13 mouse cellular contexts compared by ENCODE assay signal in the genomic region with DNA sequence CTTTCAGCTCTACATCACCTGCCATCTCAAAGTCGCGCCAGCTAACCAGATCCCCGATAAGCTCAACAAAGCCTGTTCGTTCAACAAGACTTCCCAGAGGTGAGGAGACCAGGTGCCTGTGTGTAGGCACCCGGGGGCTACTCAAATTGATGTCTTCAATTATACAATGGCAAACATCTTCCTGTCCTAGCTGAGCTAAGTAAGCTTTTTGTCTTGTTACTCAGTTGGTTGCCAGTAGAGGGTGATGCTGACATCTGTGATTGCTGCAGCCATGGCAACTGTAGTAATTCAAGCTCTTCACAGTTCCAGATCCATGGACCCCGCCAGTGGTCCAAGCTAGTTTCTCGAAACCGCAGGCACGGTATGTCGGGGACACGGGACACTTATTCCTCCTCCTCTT. TPM values are rescaled to one million over a fixed set of nuclear protein-coding genes. Genes with fewer than 3 reads are reported as not detected.
DNase-seq lines count a peak whose midpoint lies in the region; ATAC-seq and TF ChIP-seq lines count a peak whose summit lies in the region.
"Had no signal": no experiment of that assay in that cellular context is flagged by ENCODE, and none has a peak within 500 bp of the region (broad histone marks: within the 10 kb centered on the region; RNA-seq: fewer than 3 reads in every experiment).

No protein-coding gene starts in this region.

- H3K9me3 ChIP-seq in heart, postnatal 0 days (replicated peaks; ENCODE audit: control insufficient read depth, low read length) = no peaks in the 10 kb centered on the region
- no peaks in the 10 kb centered on the region for H3K9me3 ChIP-seq in MEL (replicated peaks; ENCODE audit: insufficient read depth, low read length)
- H3K9me3 ChIP-seq: embryonic facial prominence, embryonic 15.5 days; midbrain, embryonic 15.5 days had no signal

- no peak for TF ChIP-seq RAD21 in MEL (IDR thresholded peaks at IDR 0.05; ENCODE audit: low read depth, low read length)

- no peak for TF ChIP-seq POLR2A in MEL (IDR thresholded peaks at IDR 0.05; ENCODE audit: control insufficient read depth in 1 of 2, insufficient read depth in 1 of 2, low read depth in 1 of 2, low read length in 2 of 2, poor library complexity in 1 of 2)

- peak; percentile 41 for TF ChIP-seq CTCF in heart, postnatal 0 days (IDR thresholded peaks at IDR 0.05; ENCODE audit: low read depth)
- TF ChIP-seq CTCF in MEL (IDR thresholded peaks at IDR 0.05 in 2 of 3, conservative IDR thresholded peaks at IDR 0.05 in 1 of 3; ENCODE audit: control insufficient read depth in 1 of 3, insufficient read depth in 1 of 3, low read depth in 2 of 3, low read length in 3 of 3, poor library complexity in 1 of 3, severe bottlenecking in 1 of 3) = peak in 1 of 3 experiments; percentile 22; a peak in 1 of 6 replicates

- no peak overlapping the region for H3K27ac ChIP-seq in heart, postnatal 0 days (ENCODE audit: low read depth)
- no peak overlapping the region for H3K27ac ChIP-seq in MEL (ENCODE audit: control insufficient read depth, low read depth, low read length)
- H3K27ac ChIP-seq: embryonic facial prominence, embryonic 15.5 days; midbrain, embryonic 15.5 days had no signal

- H3K27me3 ChIP-seq in heart, postnatal 0 days (ENCODE audit: control insufficient read depth, insufficient read depth, low read length) = no peaks in the 10 kb centered on the region
- H3K27me3 ChIP-seq in MEL (ENCODE audit: control insufficient read depth in 1 of 2, insufficient read depth in 2 of 2, low read length in 2 of 2) = no peaks in the 10 kb centered on the region
- H3K27me3 ChIP-seq: embryonic facial prominence, embryonic 15.5 days; midbrain, embryonic 15.5 days had no signal

- no peak overlapping the region for H3K4me3 ChIP-seq in heart, postnatal 0 days (ENCODE audit: low read depth, low read length)
- H3K4me3 ChIP-seq in MEL (ENCODE audit: control insufficient read depth in 1 of 2, insufficient read depth in 1 of 2, low read depth in 2 of 2, low read length in 2 of 2) = no peak overlapping the region
- H3K4me3 ChIP-seq: embryonic facial prominence, embryonic 15.5 days; midbrain, embryonic 15.5 days had no signal

- 42% methylated on average over 11 of the region's 11 CpGs for WGBS in heart, postnatal 0 days

- no peaks in the 10 kb centered on the region for H3K4me1 ChIP-seq in heart, postnatal 0 days (ENCODE audit: control insufficient read depth, insufficient read depth)
- H3K4me1 ChIP-seq in MEL (ENCODE audit: control insufficient read depth in 1 of 2, insufficient read depth in 2 of 2, low read length in 2 of 2) = peaks cover 0 to 7% of the 10 kb centered on the region in 2 experiments; a peak in 2 of 4 replicates
- H3K4me1 ChIP-seq: midbrain, embryonic 15.5 days had no signal

- no peak overlapping the region for H3K4me2 ChIP-seq in heart, postnatal 0 days (ENCODE audit: low read depth, low read length)
- H3K4me2 ChIP-seq: embryonic facial prominence, embryonic 15.5 days; midbrain, embryonic 15.5 days had no signal

- no peak overlapping the region for H3K9ac ChIP-seq in heart, postnatal 0 days (replicated peaks; ENCODE audit: low read depth, low read length)
- no peak overlapping the region for H3K9ac ChIP-seq in MEL (ENCODE audit: control insufficient read depth, low read depth, low read length, poor library complexity, severe bottlenecking)
- H3K9ac ChIP-seq: embryonic facial prominence, embryonic 15.5 days; midbrain, embryonic 15.5 days had no signal

- ATAC-seq in heart, postnatal 0 days (ENCODE audit: insufficient read depth, low read depth) = 0 out of 2 replicates have a peak, but pooled peaks have one; percentile 53
- ATAC-seq in hematopoietic stem cell, adult 5-6 weeks (replicated peaks in 1 of 2; ENCODE audit: insufficient read depth in 1 of 2, low FRiP score in 2 of 2, low TSS enrichment in 1 of 2, low read depth in 1 of 2, poor library complexity in 2 of 2, severe bottlenecking in 2 of 2) = peak; percentile 44 to 52; a peak in 2 of 4 replicates
- ATAC-seq: midbrain, embryonic 15.5 days had no signal

- no peaks in the 10 kb centered on the region for H3K79me2 ChIP-seq in MEL (ENCODE audit: control insufficient read depth, insufficient read depth, low read length, poor library complexity)

- no peaks in the 10 kb centered on the region for H3K36me3 ChIP-seq in heart, postnatal 0 days (replicated peaks; ENCODE audit: control insufficient read depth, insufficient read depth, low read length)
- H3K36me3 ChIP-seq in MEL (ENCODE audit: control insufficient read depth in 1 of 2, insufficient read depth in 2 of 2, low read length in 2 of 2) = peaks cover 0 to 5% of the 10 kb centered on the region in 2 experiments; a peak in 2 of 4 replicates
- H3K36me3 ChIP-seq: embryonic facial prominence, embryonic 15.5 days; midbrain, embryonic 15.5 days had no signal

- intact Hi-C loops in heart, postnatal 36 days (cut with DNase I) = no loop called here

- no peak for TF ChIP-seq EP300 in heart, postnatal 0 days (IDR thresholded peaks at IDR 0.05; ENCODE audit: low read depth)
- TF ChIP-seq EP300 in MEL (IDR thresholded peaks at IDR 0.05; ENCODE audit: low read depth in 1 of 2, low read length in 2 of 2) = no peak

- peak; percentile 24 for DNase-seq in heart, postnatal 0 days (ENCODE audit: low spot score)
- no peak for DNase-seq in heart, postnatal 36 days
- peak; percentile 33 for DNase-seq in lung, postnatal 36 days
- DNase-seq in lung, postnatal 25 days (ENCODE audit: low spot score) = no peak
- peak; percentile 30 for DNase-seq in MEL (ENCODE audit: low read depth, low spot score)
- no peak for DNase-seq in spleen, postnatal 14 days (ENCODE audit: low spot score in 2 of 2)
- DNase-seq in kidney, adult 11 months = no peak

TF ChIP-seq in MEL, 35 proteins besides CTCF, POLR2A, EP300 and RAD21 (continues in another document):
- TF ChIP-seq MAX (IDR thresholded peaks at IDR 0.05; ENCODE audit: low read length) (no peak), TBP (IDR thresholded peaks at IDR 0.05; ENCODE audit: low read depth, low read length) (no peak), KAT2A (conservative IDR thresholded peaks at IDR 0.05; ENCODE audit: low read depth, low read length) (no peak), ELF1 (IDR thresholded peaks at IDR 0.05; ENCODE audit: low read depth, low read length) (no peak), TAL1 (IDR thresholded peaks at IDR 0.05; ENCODE audit: low read length) (no peak), USF2 (IDR thresholded peaks at IDR 0.05; ENCODE audit: borderline replicate concordance in 1 of 2, insufficient read depth in 1 of 2, low read depth in 1 of 2, low read length in 2 of 2) (no peak), E2F4 (IDR thresholded peaks at IDR 0.05; ENCODE audit: borderline replicate concordance, low read depth, low read length) (no peak), MYC (IDR thresholded peaks at IDR 0.05; ENCODE audit: low read depth, low read length) (no peak), HCFC1 (IDR thresholded peaks at IDR 0.05; ENCODE audit: low read depth, low read length) (no peak), ZMIZ1 (IDR thresholded peaks at IDR 0.05; ENCODE audit: low read depth, low read length) (no peak), POLR2AphosphoS2 (IDR thresholded peaks at IDR 0.05; ENCODE audit: low read length) (no peak), MYB (IDR thresholded peaks at IDR 0.05; ENCODE audit: low read depth, low read length) (no peak), NRF1 (IDR thresholded peaks at IDR 0.05; ENCODE audit: insufficient read depth, low read depth, low read length, poor library complexity, severe bottlenecking) (no peak)

RNA-seq across cellular contexts. Expression of a gene that starts 7.3 kb away (rescaled TPM):
- total RNA-seq in heart, postnatal 0 days (2014; rRNA removed; ENCODE audit: low replicate concordance) = not detected in 2 replicates
- 0.14 TPM in 1 of 2 replicates, not detected in the other for polyA plus RNA-seq in heart, postnatal 0 days (2015; fragmentation: Nextera tagmentation; extraction: Ambion mirVana)
- total RNA-seq in heart, postnatal 36 days (2021) = not detected
- total RNA-seq in MEL (2012; rRNA removed) = not detected in 2 replicates
- not detected for polyA plus RNA-seq in MEL (2012; ENCODE audit: insufficient read depth in 1 of 2, insufficient read length in 2 of 2, low read depth in 1 of 2, low replicate concordance in 2 of 2, missing spikeins in 1 of 2)
- total RNA-seq in hematopoietic stem cell, adult 5-6 weeks (2017) = not detected in 2 replicates
- total RNA-seq: left cerebral cortex, postnatal 36 days had no signal
- polyA plus RNA-seq: heart, embryonic 16.5 days; spleen, adult 2 months had no signal

RNA-seq across cellular contexts. Expression of a gene that starts 7.4 kb away (rescaled TPM):
- total RNA-seq in heart, postnatal 0 days (2014; rRNA removed; ENCODE audit: low replicate concordance) = 27.4 and 28.6 TPM in 2 replicates
- polyA plus RNA-seq in heart, postnatal 0 days (2015; fragmentation: Nextera tagmentation; extraction: Ambion mirVana) = 14.6 and 15.7 TPM in 2 replicates
- total RNA-seq in heart, postnatal 36 days (2021) = 1 to 10 TPM; 7.2 to 7.9 TPM
- total RNA-seq in MEL (2012; rRNA removed) = 11.4 and 11.9 TPM in 2 replicates
- polyA plus RNA-seq in MEL (2012; ENCODE audit: insufficient read depth in 1 of 2, insufficient read length in 2 of 2, low read depth in 1 of 2, low replicate concordance in 2 of 2, missing spikeins in 1 of 2) = 10 to 100 TPM in 1 of 2 experiments, not detected in 1; 17.2 TPM
- 3.4 and 4.4 TPM in 2 replicates for total RNA-seq in hematopoietic stem cell, adult 5-6 weeks (2017)

RNA-seq across cellular contexts. Expression of a gene that starts 12.9 kb away (rescaled TPM):
- 1.3 and 3.6 TPM in 2 replicates for total RNA-seq in heart, postnatal 0 days (2014; rRNA removed; ENCODE audit: low replicate concordance)
- polyA plus RNA-seq in heart, postnatal 0 days (2015; fragmentation: Nextera tagmentation; extraction: Ambion mirVana) = 0.55 and 0.56 TPM in 2 replicates
- total RNA-seq in heart, postnatal 36 days (2021) = under 1 TPM; 0.58 to 0.68 TPM
- total RNA-seq in MEL (2012; rRNA removed) = 0.95 and 1.1 TPM in 2 replicates
- 1 to 10 TPM in 1 of 2 experiments, not detected in 1; 2.1 TPM for polyA plus RNA-seq in MEL (2012; ENCODE audit: insufficient read depth in 1 of 2, insufficient read length in 2 of 2, low read depth in 1 of 2, low replicate concordance in 2 of 2, missing spikeins in 1 of 2)
- total RNA-seq in hematopoietic stem cell, adult 5-6 weeks (2017) = 3.4 and 3.8 TPM in 2 replicates

RNA-seq across cellular contexts. Expression of a gene that starts 51.0 kb away (rescaled TPM):
- 40.6 and 47.9 TPM in 2 replicates for total RNA-seq in heart, postnatal 0 days (2014; rRNA removed; ENCODE audit: low replicate concordance)
- 21.1 and 24.0 TPM in 2 replicates for polyA plus RNA-seq in heart, postnatal 0 days (2015; fragmentation: Nextera tagmentation; extraction: Ambion mirVana)
- total RNA-seq in heart, postnatal 36 days (2021) = 10 to 100 TPM; 17.9 to 28.6 TPM
- not detected in 2 replicates for total RNA-seq in MEL (2012; rRNA removed)
- not detected for polyA plus RNA-seq in MEL (2012; ENCODE audit: insufficient read depth in 1 of 2, insufficient read length in 2 of 2, low read depth in 1 of 2, low replicate concordance in 2 of 2, missing spikeins in 1 of 2)
- total RNA-seq in hematopoietic stem cell, adult 5-6 weeks (2017) = not detected in 2 replicates
- total RNA-seq: left cerebral cortex, postnatal 36 days had no signal
- polyA plus RNA-seq: midbrain, embryonic 15.5 days had no signal

RNA-seq across cellular contexts. Expression of a gene that starts 52.8 kb away (rescaled TPM):
- total RNA-seq in heart, postnatal 0 days (2014; rRNA removed; ENCODE audit: low replicate concordance) = 47.3 and 67.2 TPM in 2 replicates
- polyA plus RNA-seq in heart, postnatal 0 days (2015; fragmentation: Nextera tagmentation; extraction: Ambion mirVana) = 137 and 149 TPM in 2 replicates
- total RNA-seq in heart, postnatal 36 days (2021) = 100 to 1,000 TPM; 279 to 282 TPM
- 109 and 116 TPM in 2 replicates for total RNA-seq in MEL (2012; rRNA removed)
- 100 to 1,000 TPM; 268 to 295 TPM for polyA plus RNA-seq in MEL (2012; ENCODE audit: insufficient read depth in 1 of 2, insufficient read length in 2 of 2, low read depth in 1 of 2, low replicate concordance in 2 of 2, missing spikeins in 1 of 2)
- 95.4 and 110 TPM in 2 replicates for total RNA-seq in hematopoietic stem cell, adult 5-6 weeks (2017)

Comparison
In these comparisons a context has a peak if more than half of its experiments do, and no peak if none do; other contexts are left out.
1. DNase-seq: peak in heart, postnatal 0 days (single experiment), lung, postnatal 36 days (single experiment) and MEL (single experiment); none in heart, postnatal 36 days (0 of 2), lung, postnatal 25 days (single experiment), spleen, postnatal 14 days (0 of 2) and kidney, adult 11 months (single experiment).